Mouse (Mus musculus): ENCODE measurements around the gene Lrrc27. TPM values are rescaled to one million over a fixed set of nuclear protein-coding genes. Genes with fewer than 3 reads are reported as not detected.

The Lrrc27 gene
- total RNA-seq, 1 experiment from 2014 or later: not detected

DNA sequence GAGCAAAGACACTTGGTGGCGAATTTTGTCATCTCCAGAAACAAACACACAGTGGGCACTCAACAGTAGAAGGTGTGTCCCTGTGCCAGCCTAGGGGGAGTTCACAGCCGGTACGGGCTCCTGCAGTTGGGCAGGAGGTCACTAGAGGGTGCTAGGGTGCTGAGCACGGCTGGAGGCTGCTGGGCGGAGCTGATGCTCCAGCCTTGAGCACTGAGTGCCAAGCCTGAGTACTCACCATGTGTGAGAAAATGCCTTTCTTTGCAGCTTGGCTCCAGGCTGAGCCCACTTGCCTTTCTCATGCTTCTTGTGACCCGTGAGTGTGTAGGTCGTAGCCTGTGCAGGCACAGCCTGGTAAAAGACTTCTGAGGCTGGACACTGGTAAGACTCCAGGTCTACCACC lies 20.9 kb downstream of the Lrrc27 start:
- peak; percentile 90 for ATAC-seq (replicated peaks; ENCODE audit: insufficient number of reproducible peaks, low FRiP score, low TSS enrichment, poor library complexity, severe bottlenecking)

DNA sequence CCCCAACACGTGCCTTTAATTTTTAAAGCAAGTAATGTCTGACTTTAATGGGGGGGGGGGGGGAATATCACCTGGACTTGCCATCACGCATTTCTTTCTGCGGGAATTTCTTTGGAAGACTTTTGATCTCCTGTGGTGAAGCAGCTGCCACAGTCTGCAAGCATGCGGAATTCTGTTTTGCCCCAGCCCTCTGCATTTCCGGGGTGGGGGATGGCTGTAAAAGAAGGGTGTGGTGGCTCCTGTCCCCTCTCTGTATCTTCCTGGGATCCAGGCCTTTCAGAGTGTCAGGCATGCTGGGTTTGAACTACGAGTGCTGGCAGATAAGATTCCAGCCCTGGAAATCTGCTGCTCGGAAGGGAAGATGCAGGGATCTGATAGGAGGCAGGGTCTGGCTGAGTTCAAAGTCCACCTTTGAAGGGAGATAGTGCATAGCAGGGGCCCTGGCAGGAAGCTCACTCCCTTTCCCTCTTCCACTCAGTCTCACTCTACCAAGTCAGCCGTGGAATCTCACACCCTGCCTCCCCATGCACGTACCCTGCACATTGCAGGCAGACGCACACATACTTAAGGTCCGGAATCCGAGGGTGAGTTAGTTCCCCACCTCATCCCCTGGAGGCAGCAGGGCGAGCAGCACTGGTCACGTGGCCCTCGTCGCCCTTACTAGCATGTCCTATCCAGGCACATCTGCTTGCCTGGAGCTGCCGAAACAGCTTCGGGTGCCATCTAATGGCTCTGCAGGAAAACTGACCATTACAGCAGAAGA lies 21.8 kb downstream of the Lrrc27 start:
- ATAC-seq (replicated peaks; ENCODE audit: insufficient number of reproducible peaks, low FRiP score, low TSS enrichment, poor library complexity, severe bottlenecking): 0 out of 2 replicates have a peak, but pooled peaks have one; percentile 16

DNA sequence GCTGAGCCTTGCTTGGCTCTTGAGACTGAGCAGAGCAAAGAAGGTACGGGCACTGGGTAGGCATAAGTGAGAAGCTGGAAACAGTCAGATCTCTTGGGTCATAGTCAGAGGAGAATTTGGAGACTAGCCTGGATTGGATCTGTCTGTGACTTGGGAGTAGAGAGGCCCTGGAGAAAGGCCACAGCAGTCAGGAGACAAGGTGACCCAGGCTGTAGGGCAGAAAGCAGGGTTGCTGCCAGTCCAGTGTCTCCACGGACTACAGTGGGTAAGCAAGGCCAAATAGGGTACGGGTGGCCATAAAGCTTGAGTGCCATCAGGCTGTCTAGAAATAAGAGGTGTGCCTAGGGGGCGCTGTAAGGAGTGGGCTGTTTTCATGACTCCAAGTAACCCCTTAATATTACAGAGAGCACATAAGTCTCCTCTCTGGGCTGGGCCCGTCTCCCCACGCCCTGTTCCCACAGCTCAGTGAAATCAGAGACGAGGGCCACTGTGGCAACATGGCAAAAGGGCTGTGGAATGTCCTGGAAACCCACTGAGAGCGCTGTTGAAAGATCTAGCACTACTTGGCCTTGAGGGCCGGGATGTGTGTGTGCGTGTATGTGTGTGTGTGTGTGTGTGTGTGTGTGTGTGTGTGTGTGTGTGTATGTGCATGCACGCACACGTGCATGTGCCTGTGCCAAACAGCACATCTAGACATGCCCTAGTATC lies 23.0 kb downstream of the Lrrc27 start:
- no peak for ATAC-seq (replicated peaks; ENCODE audit: insufficient number of reproducible peaks, low FRiP score, low TSS enrichment, poor library complexity, severe bottlenecking)

DNA sequence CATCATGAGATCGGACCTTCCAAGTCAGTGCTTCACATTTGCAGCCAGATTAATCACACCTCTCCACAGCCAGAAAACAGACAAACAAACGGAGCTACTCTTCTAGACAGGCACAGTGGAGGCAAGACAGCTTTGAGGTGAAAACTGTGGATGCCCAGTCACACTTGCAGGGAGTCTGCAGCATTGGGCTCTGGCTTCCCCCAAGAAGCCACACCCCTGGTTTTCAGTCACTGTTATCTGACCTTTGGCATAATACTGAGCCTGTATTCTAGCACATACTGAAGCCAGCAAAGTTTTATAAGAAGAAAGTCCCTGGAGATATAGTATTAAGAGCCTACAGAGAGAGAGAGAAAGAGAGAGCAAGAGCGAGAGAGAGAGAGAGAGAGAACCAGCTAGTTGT lies 26.6 kb downstream of the Lrrc27 start:
- ATAC-seq (replicated peaks; ENCODE audit: insufficient number of reproducible peaks, low FRiP score, low TSS enrichment, poor library complexity, severe bottlenecking): no peak

DNA sequence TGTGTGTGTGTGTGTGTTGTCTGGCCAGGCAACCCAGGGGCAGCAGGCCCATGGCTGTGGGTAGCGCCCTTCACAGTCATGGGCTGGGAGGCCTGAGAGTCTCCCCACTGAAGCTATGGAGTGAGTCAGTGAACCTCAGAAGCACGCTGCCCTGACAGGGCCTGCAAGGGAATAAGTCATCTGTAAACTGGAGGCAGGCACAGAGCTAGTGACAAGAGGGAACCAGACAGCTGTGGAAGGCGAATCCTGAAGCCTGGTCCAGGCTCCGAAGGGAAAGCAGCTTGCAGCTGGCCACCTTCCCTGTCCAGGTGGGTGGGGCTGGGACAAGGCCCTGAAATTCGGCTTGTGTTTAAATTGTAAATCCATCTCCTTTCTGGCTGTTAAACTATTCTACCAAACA lies 33.3 kb downstream of the Lrrc27 start:
- no peak for ATAC-seq (replicated peaks; ENCODE audit: insufficient number of reproducible peaks, low FRiP score, low TSS enrichment, poor library complexity, severe bottlenecking)

DNA sequence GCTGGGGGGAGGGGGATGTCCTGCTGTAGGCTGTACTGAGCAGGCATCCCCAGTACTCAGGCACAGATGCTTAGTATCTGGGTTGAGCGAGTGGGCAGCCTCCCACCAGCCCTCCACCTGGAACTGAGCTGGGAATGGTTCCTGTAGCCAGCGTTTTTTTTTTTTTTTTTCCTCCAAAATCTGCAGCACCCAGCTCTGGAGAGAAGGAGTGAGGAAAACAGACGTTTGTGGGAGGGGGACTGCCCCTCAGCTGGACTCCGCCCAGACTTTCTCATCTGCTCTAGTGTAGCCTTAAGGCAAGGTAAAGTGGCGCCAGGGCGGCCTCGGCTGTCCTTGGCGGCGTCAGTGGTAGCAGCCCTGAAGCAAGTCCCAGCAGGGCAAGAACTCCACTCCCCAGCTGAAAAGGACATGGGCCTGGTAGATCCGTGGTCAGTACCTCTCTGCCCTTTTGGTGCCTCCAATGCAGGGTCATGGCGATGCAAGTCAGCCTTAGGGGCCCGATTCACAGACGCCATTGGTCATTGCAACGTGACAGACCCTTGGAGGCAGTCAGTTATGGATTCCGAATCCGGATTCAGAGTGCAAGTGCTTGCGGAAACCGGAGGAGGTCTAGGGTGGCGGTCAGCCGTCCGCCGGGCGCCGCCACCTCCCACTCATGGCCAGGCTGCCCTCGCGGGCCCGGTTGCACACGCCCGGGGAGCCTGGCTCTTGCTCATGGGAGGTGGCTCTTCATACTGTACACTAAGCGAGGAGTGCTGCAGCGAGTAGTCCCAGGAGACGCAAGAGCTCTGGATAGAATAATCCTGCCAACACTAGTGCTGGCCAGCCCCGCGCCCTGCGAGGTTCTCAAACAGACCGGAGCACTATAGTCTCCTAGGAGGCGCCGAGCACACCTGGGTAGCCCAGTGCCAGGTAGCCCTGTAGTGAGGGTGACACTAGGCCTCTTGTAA lies 34.4 kb downstream of the Lrrc27 start:
- ATAC-seq (replicated peaks; ENCODE audit: insufficient number of reproducible peaks, low FRiP score, low TSS enrichment, poor library complexity, severe bottlenecking): 0 out of 2 replicates have a peak, but pooled peaks have one; percentile 5

DNA sequence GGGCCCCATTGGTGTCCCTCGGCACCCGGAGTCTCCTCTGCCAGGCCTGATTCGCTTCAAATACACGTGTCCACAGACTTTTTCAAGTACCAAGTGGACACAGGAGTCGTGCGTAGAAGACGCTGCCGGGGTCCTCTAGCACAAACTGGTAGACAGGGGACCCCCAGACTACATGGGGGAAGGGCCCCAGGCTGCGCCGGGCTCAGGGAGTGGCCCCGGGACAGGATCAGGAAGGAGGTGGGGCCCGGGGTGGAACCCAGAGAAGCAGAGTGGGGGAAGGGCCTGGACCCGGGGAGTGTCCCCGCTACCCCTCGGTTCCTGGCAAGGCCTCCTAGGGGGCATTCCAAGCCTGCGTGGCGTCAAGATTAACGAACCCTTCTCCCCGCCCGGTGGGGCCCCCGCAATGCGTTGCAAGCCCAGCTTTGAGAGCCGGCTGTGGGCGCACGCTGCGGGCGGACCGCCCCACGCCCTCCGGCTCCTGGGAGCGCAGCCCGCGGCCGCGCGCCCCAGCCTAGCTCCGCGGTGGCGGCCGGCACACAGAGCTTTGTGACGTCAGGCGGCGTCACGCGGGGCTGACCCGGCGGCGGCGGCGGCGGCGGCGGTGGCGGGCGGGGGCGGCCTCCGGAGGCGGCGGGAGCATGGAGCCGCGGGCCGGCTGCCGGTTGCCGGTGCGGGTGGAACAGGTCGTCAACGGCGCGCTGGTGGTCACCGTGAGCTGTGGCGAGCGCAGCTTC lies 35.3 kb downstream of the Lrrc27 start, which contains the start of gene Pwwp2b:
Gene Pwwp2b (plus strand): TSS at position 602 of the 734 bp plus-strand sequence.
- peak; percentile 48; the same call in 1 of the 2 replicates for ATAC-seq (replicated peaks; ENCODE audit: insufficient number of reproducible peaks, low FRiP score, low TSS enrichment, poor library complexity, severe bottlenecking)

DNA sequence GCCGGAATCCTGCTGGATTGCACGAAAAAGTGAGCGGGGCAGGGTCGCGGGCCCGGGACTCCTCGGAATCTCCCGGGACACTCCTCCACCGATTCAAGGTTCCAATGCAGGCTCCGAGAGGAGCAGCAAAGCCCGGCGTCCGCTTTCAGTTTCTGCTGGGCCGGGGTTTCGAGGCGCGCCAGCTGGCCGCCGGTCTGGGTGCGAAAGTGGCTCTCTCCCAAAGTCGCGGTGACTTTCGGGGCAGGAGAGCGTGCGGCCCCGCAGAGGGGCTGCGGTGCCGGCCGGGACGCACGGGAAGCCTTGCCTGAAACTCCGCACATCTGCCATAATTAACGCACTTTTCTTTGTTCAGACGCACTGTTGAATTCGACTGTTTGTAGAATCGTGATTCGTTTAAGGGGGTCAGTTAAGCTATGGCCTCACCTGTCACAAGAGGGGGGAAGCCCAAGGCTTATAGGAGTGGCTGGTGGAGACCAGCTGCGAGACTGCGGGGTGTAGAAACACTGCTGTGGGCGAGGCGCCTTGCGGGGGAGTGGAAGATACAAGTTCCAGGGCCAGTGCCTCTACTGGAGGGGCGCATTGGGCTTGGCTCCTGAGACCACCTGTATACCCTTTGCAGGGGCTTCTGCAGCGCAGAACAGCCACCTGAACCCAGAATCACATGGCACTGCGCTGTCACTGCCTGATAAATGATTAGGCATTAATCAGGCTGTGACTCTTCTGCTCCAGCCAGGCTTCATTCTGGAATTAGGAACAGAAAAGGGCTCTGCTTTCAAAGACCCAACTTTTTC lies 36.0 kb downstream of the Lrrc27 start:
- ATAC-seq (replicated peaks; ENCODE audit: insufficient number of reproducible peaks, low FRiP score, low TSS enrichment, poor library complexity, severe bottlenecking): no peak

DNA sequence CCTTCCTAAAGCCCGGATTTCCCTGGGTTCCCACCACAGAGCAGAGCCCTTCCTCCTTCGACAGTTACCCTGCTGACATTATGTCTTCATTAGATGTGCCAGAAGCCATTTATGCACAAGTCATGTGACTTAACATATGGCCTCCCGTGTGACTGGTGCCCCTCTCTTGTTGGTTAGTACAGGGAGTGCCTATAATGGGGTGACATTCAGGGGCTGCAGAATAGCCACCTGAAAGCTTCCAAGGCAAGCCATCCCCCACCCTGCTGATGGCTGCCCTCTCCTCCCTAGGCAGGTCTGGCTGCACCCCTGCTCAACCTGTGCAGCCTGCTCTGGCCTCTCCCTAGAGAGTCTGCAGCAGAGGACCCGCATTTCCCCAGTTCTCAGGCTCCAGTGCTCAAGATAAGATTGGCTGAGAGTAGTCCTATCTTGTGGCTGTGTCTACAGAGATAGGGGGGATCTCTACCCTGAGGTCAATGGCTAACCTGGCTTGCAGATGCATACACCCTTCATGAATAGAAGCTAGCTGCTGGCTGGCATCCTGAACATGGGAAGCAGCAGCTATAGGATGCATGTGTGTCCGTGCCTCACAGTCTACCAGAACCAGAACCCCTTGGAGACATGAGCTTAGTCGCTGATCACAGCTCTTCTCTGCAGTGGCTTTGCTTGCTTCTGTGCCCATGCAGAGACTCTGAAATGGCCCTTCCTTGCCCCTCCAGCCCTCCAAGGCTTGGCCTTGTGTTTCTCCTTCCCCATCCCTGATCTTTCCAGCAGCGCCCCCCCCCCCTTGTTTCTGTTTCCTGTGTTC lies 36.8 kb downstream of the Lrrc27 start:
- no peak for ATAC-seq (replicated peaks; ENCODE audit: insufficient number of reproducible peaks, low FRiP score, low TSS enrichment, poor library complexity, severe bottlenecking)

DNA sequence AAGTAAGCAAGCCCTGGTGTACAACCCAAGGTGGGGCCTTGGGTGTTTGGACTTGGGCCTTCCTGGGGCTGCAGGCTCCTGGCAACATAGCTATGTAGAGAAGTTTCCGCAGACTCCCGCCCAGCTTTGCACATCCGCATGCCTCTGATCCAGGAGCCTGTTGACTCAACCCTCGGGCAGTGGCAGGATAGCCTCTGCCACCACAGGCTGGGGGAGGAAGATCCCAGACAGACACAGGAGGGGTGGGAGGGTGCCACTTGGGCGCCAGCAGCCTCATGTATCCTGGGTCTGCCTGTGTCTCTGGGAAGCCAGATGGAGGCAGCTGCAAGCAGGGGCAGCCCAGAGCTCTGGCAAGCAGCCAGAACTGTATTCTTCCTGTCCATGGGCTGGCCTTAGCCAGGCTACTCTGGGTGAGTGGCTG lies 39.1 kb downstream of the Lrrc27 start:
- ATAC-seq (replicated peaks; ENCODE audit: insufficient number of reproducible peaks, low FRiP score, low TSS enrichment, poor library complexity, severe bottlenecking): no peak

DNA sequence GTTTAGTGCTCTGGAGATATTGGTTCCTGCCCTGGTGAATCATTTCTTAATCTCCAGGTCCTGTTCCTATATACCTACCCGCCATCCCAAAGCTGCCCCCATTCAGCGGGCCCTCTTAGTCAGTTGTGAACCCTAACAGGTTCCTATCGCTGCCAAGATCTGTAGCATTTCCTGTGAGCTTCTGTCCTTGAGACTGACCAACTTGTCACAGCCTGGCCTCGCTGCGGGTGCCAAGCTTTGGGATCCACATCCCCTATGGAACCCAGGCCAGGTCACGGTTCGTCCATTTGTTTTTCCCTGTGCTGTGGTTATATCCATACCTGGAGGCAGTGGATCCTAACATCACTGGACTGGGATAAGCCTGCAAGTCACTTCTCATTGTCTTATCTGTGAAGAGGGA lies 39.8 kb downstream of the Lrrc27 start:
- no peak for ATAC-seq (replicated peaks; ENCODE audit: insufficient number of reproducible peaks, low FRiP score, low TSS enrichment, poor library complexity, severe bottlenecking)

DNA sequence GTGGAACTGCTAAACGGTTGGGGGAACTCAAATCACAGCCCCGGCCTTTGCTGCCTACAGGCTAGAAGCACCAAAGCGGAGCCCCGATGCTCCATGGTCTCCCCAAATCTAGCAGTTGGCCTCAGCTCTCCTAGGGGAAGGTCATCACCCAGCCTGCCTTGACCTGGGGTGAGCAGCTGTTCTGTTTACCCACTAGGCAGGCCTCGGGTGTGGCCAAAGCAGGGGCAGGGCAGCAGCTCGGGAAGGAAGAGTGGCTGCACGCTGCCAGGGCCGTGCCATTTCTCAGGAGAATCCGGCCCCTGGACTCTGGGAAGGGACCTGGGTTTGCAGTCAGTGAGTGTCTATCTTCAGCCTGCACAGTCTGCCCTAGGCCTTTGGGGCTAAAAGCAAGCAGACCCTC lies 40.2 kb downstream of the Lrrc27 start:
- ATAC-seq (replicated peaks; ENCODE audit: insufficient number of reproducible peaks, low FRiP score, low TSS enrichment, poor library complexity, severe bottlenecking): no peak

DNA sequence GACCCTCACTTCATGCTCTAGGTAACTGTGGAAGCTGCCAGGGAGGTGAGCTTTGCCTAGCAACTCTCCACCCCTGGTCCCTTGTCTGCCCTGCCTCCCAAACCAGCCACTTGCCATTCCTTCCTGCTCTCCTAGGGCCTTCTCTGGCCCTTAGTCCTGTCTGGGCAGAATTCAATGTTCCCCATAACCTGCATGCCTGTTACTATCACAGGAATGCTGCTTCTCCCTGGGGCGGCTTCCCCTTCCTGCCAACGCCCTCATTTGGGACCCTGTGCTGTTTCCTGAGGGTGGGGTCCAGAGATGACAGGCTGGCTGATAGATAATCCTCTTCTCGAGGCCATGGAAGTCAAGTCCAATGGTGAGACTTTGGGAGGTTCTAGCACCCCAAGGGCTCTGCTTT lies 40.7 kb downstream of the Lrrc27 start:
- no peak for ATAC-seq (replicated peaks; ENCODE audit: insufficient number of reproducible peaks, low FRiP score, low TSS enrichment, poor library complexity, severe bottlenecking)

DNA sequence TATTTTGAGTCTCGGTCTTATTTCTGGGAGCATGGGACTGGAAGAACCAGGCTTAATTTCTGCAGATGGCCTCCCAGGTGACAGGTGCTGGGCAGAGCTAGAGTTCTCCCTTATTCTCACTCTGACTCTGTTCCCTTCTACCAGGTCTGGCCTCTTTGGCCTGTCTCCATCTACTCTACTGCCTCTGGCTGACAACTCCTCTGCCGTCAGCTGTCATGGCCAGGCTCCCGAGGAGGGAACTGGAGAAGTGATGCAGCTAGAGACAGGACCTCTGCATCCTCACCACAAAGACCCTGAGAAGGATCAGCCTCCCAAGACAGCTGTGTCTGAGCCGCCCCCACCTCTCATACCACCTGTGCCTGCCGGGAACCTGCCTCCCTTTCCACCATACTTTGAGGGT lies 41.8 kb downstream of the Lrrc27 start:
- ATAC-seq (replicated peaks; ENCODE audit: insufficient number of reproducible peaks, low FRiP score, low TSS enrichment, poor library complexity, severe bottlenecking): no peak

DNA sequence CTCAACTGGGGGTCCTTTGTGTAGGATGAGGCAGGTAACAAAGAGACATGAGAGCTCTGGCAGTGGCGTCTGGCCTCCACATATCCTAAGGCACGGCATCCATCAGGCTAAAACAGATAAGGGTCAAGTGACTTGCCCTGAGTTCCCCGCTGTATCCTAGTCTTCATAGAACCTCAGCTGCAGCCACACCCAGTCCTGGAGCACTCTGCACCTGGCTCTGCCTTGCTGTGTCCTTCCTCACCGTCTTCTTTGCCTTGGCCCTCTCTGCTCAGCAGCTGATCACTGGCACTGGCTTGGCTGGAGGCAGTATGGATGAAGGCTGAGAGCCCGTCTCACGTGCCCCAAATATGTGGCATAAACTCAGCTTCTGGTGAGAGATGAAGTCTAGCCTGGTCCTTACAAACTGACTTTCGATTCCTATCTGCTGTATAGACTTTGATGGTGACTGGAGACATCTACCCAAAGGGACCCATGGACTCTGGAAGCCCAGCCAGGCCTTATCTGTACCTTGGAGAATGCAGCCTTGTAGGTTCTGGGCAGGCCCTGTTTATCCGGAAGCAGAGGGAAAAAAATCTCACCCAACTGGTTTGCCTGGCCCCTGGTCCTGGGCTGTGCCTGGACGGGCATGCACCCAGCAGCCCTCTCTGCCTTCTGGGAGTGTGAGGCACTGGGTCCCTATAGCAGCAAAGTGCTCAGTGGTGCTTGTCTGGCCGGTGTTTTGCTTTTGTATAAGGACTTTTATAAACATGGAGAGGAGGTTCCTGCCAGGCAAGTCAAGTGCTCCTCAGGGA lies 45.2 kb downstream of the Lrrc27 start:
- no peak for ATAC-seq (replicated peaks; ENCODE audit: insufficient number of reproducible peaks, low FRiP score, low TSS enrichment, poor library complexity, severe bottlenecking)

DNA sequence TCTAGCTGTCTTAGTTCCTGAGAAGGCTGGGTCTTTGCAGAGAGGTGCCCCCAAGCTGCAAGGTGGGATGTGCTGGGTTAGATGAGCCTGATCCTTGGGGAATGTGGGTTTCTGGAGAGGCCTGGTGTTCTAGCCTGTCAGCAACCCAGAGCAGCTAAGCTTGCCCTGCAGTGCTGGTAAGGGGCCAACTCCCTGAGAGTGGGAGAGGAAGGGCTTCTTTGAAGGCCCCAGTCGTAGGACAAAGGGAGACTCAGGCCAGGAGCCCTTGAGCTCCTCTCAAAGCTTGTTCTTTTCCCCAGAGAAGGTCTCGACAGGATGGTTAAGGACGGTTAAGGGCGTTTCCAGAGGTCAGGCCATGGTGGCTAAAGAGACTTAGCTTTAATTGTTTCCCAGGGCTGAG lies 51.5 kb downstream of the Lrrc27 start:
- ATAC-seq (replicated peaks; ENCODE audit: insufficient number of reproducible peaks, low FRiP score, low TSS enrichment, poor library complexity, severe bottlenecking): no peak

All from monocyte, adult 5-6 weeks (primary cell).